Mouse (Mus musculus) forelimb bud, embryonic 11.5 days (tissue): ENCODE measurements at regions not wholly inside any gene's neighbourhood (a gene's known extent, or its start where the extent isn't known, plus 50 kb on each side); places are given as distances from the start of the nearest gene placed in this dataset.

ENCODE experiments used
- DNase-seq: peaks from one replicate; pipeline ENCODE4 v3.0.0-alpha.2; 2012; ENCODE audit warnings: low read depth, low spot score

DNA sequence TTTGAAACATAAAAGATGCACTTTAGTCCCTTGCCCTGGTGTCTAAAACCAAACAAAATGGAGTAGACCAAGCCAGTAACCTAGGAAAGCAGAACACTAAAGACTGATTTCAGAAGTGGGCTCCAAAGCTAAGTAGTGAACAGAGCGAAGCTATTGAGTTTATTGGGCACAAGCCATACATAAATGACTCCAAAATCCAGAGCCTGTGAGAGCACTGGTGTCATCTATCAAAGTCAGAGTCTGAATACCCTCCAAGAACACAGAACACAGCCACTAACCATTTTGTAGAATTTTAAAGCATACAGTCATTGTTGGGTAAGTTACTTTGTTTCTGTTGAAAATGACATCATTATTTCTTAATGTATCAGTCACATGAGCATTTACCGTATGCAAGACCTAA is 175.0 kb upstream of the Lrig3 start:
- DNase-seq, result no peak

DNA sequence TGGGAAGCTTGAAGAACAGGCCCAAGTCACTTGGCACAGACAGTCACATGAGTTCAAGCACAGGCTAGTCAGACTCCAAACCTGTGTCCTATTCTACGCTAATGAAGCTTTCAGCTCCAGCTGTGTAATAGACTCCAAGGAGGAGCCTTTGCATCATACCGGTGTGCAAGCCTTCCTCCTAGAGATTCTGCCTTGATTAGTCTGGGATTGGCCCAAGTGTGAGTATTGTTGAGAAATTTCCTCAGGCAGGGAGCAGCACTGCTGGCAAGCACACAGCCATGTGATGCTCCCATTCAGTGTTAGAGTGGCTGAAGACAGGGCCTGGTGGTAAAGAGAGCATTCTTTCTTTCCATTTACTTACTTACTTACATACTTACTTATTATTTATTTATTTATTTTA is 171.5 kb upstream of the Lrig3 start:
- no peak for DNase-seq

DNA sequence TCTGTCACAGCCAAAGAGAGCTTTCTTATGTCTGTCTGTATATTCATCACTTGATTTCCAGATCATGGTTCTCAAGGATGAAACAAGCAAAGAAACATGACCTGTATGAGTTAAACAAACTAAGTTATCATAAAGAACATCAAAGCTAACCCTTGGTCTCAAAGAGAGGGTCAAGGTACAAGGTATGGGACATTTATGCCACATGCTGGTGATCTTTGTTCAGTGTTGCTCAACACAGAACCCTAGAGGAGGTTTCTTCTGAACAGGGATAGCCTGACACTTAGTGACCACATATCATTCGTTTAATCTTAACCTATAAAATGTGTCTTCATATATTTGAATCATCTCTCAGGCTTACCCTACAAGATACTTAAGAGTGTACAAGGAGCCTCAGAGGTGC is 170.6 kb upstream of the Lrig3 start:
- no peak for DNase-seq

DNA sequence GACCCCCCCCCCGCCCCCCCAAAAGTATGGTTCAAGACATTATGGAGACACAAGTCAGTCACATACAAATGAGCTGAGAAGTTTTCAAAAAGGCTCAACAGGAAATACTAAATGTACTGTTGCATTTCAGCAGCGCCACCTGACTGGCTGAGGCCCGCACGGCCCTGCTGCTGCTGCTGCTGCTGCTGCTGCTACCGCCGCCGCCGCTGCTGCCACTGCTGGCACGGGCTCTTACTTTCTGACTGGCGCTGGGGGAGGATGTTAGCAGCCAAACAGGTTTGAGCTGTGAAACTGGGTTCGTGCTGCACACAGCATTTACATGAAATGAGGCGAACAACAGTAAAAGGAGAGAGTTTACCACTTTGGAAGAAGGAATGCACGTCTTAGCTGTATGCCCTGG is 167.3 kb upstream of the Lrig3 start:
- DNase-seq, result no peak

DNA sequence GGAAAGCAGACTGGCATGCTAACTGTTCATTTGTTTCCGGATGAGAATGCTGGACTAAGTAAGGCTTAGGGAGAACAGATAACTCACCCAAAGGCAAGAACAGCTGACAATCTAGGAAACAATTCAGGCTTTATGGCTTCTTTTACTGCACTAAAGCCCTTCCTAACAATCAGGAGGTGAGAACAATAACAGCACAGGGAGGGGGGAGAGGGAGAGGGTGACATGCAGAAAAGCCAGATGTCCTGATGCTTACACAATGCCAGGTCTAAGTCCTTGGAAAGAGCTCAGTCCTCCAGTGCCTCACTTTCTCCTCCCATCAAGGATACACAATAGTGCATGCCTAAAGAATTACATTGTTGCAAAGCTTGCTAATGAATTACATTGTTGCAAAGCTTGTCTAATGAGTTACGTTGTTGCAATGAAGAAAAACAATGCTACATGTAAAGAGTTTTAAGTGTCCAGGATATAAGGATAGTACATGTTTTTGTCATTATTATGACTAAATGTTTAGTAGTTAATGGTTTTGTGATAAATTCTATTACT is 165.3 kb upstream of the Lrig3 start:
- DNase-seq, result no peak

DNA sequence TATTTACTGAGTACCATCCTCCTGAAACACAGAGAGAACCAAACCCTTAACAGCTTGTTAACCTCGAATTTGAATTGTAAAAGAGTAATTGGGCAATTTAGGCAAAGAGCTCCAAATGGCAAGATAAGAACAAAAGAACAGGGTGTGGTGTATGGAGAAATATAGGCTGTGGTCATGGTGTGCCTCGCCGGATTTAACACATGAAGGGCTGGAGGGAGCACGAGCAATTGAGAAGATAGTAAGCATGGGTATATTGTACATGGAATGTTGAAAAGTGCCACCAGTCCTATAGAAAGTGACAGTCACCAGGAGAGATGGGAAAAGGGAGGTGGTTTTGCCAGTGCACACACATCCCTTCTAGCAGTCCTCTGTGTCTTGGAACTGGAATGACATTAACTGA is 164.5 kb upstream of the Lrig3 start:
- no peak for DNase-seq

DNA sequence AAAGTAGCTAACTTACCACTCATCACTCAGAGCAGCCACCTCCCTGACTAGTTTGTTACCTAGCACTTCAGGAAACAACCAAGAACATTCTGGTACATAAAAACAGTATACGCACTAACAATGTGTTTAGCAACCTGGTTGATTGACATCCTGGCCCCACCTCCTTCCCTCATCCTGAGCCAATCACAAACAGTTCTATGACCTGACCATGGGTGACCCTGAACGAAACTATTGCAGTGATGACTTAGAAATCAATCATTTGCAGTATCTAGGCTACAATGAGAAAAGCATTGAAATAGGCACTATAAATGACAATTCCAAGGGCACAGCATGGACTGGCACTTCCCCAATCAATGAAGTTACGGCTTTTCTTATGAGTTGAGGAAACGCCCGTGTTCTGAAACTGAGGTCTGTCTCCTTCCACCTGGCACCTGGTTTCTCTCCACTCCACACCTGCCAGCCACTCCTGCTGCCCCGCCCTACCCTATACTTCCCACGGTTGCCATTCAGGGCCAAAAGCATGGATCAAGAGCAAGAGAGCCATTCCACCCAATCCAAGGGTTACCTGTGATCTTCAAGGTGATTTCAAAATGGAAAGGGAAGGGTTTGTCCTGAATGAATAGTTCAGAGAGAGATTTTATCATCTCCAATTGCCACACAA is 162.9 kb upstream of the Lrig3 start:
- DNase-seq, result no peak

DNA sequence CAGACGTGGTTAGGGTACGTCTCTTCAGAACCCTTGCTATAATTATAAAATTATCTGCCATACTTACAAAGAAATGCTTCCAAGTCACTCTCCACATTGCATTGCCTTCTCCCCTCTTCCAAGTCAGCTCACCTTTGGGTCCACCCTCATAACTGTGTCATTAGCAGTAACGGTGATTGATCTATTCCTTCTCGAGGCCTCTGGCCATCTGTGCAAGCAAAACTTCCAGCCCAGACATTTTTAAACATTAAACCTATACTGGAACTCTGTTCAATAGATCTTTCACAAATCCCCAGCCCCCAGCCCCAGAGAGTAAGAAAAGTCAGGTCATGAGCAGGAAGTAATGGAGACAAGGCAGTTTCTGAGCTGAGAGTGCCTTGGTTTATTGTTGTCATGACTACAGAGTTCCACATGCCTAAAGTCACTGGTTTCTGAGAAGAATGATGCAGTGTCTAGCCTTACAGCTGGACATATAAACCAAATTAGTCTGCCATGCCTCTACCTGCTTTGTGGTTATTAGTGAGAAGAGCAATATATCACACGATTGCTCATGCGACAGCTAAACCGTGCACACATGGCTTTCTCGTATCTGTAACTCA is 156.1 kb upstream of the Lrig3 start:
- peak; percentile 93 for DNase-seq

DNA sequence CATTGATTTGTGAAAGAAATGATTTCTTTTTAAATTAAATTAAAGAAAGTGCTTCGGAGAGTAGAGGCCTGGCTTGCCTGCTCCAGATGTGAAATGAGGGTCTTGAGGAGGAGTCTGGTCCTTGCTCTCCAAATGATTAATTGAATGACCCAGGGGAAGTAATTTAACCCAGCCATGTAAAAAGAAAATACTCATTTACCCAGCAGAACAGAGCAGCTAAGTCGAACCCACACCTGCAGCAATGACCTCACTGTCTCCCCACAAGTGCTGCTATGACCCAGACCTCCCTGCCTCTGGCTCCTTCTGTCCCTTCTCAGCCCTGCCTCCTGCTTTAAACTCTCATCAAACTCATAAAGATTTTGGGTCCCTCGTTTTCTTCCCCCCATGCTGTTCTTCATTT is 155.4 kb upstream of the Lrig3 start:
- DNase-seq, result peak; percentile 82

DNA sequence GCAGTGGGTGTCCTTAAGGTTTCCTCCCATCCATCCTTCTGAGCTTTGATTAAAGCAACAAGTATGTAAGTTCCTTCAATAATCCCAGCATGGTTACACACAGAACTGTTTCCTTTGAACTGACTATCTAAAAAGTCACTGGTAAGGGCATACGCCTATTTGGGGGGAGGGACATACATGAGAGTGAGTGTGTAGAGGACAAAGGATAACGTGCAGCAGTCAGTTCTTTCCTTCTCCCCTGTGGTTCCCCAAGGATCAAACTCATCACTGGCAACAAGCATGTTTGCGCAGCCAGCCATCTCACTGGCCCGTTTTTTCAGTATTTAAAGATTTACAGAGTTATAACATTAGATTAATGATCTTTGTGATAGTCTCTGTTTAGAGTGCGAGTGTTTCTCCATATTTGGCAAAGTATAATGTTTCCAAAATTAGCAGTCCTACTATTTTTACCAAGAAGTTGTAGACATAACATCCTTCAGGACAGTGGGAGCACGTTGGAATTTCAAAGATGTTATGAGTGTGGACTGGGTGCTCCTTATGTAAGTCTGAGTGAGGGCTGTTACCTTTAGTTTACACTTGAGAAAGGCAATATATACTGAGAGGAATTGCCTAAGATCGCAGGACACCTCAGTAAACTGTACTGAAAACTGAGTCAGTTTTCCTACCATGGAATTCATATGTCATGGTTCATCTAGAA is 151.6 kb upstream of the Lrig3 start:
- no peak for DNase-seq

DNA sequence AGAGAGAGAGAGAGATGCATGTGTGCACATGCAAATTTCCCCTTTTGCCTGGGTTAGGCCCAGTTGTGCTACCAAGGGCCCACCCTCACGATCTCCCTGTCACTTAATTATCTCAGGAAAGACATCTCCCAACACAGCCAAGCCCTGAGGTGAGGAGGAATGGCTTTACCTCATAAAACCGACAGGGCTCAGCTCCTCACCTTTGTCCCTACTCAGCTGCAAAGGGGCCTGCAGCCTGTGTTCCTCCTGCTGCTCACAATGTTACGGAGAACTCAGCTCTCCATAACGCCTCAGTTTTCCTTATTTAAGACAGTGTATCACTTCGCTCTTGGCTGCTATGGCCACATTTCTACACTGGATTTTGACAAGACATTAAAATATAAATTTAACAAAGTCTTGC is 133.8 kb upstream of the Lrig3 start:
- DNase-seq, result no peak

DNA sequence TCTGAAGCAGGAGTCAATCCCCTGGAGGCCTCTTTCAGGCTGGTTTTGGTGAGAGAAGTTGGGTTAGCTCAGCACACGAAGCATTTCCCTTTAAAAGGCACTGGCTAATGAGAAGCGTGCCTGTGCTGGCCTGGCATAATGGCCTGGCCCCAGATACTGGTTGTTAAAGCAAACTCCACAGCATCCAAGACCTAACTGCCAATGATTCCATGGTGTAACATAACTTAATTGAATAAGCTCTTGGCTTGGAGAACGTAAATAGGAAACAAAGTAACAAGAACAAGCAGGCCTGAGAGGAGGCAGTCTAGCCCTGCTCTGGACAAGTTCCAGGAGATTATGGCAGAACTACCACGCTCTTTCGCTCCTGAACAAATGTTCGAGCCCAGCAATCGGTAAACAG is 133.2 kb upstream of the Lrig3 start:
- DNase-seq, result no peak

DNA sequence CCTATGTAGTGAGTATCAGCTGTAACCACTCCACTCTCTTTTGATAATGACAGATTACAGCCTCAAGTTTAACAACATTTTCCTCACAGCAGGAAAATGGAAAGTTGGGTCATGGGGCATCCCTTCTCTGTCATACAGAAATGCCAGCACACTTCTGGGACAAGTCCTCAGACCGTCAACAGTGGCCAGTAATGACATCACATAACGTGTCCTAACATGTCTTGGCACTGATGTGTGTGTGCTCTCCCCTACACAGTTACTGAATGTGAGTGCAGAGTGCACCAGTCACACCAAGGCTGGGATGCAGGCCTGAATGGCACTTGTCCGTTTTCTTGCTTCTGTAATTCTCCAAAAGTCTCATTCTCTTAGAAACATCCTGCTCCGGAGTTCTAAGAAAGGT is 132.0 kb upstream of the Lrig3 start:
- DNase-seq, result no peak

DNA sequence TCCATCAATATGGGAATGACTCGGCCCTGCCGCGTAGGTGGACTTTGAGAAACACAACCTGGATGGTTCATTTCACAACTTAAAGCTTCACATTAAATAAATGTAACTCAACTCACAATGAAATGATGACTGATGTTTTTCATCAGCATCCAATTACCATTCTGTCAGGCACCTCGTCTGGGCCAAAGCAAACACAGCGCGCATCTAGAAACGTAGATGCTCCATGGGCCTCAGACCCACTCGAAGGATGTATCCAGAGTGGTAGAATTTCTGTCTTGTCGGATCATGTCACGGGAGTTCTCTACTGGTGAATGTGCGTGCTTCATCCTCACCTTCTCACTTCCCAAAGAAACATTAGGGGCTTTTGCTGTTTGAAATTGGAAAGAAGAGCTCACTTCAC is 127.0 kb upstream of the Lrig3 start:
- no peak for DNase-seq

DNA sequence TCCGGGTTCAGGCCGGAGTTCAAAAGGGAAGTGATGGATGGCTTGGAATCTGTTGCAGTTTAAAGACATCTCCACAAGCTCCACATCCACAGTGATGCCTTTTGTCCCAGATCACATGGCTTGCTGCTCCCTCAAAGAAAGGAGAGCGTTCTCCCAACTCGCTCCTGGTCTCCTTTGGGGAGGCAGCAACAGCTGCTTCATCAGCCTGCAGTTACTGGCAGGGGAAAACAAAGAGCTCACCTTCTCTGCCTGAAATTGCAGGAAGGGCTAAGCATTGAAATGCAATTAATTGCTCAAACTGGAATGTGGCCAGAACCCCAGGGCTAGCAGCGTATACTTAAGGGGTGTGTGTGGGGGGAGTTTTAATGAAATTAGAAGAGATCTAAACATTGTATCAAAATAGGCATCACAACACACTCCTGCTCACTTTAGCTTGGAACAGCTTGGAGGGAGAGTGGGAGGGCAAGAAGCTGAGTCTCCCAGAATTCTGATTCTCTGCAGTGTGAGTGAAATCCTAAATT is 126.3 kb upstream of the Lrig3 start:
- DNase-seq, result peak; percentile 25

DNA sequence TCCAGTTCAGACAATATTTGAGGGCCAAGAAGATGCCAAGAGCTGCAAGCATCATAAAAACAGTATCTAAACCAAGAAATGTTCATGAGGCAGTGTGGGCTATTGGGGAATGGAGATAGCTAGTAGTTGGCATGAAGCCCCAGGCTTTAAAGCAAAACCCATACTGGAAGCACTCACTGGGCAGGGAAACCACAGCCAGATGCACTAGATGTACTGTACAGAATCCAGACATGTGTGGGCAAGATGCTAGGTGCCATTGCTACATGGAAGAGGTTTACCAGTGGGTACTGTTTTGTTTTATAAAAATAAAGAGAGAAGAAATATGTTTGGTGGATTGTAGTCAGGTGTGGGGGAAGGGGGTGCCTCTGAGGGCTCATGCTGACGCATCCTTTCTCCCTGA is 125.6 kb upstream of the Lrig3 start:
- DNase-seq, result no peak

DNA sequence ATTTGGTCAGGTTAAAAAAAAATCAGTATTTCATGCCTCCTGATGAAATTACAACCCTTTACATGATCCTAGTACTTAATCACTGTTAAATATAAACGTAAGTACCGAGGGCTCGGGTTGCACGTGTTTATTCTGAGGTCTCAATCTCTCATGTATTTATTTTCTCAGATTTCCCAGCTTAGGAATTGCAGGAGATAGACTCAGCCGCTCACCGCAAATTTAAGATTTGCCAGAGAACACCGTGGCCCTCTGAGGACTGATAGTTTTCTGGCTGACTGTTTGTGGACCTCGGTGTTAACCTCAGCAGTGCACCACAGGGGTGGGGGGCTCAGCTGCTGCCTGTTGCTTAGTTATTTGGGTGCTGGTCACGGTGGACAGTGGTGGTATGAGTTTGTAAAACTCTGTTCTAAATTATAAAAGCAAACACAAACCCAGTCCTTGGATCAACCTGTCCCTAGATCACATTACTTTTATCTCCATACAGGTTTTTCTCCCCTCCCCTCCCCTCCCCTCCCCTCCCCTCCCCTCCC is 121.6 kb upstream of the Lrig3 start:
- DNase-seq, result no peak

DNA sequence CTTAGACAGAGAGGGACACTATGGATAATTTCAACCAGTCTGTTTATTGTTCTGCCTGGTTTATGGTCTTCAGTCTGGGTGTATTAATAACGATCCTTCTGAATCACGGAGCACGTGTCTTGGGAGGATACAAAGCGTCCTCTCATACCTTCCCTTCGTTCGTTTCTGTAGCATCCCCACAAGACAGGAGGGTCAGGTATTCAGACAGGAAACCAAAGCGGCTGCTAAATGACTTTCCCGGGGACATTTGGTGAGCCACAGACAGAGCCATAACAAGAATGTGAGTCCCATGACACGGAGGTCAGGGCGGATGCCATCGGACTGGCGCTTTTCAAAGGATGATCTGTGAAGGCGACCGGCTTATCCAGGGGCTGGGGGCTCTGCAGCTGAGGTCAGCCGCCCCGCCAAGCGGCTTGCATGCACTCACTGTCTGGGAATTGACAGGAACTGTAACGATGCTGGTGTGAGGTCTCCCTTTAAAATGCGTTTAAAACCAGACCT is 120.9 kb upstream of the Lrig3 start:
- peak; percentile 49 for DNase-seq

DNA sequence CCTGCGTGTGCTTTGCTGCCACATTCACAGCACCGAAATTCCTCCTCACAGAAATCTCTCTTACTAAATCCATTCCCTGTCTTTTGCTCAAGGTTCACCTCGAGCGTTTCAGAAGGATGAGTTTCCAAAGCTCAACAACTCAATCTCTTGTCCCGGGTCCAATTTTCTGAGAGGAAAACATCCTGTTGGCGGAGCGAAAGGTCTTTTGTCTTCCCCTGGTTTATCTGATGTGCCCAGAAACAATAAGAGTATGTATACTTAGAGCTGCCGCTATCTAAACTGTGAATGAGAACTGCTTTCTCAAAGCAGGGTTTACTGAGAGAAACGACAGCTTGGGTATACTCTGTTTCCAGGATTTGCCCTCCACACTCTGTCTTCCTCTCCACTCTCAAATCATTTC is 115.6 kb upstream of the Lrig3 start:
- DNase-seq, result no peak

DNA sequence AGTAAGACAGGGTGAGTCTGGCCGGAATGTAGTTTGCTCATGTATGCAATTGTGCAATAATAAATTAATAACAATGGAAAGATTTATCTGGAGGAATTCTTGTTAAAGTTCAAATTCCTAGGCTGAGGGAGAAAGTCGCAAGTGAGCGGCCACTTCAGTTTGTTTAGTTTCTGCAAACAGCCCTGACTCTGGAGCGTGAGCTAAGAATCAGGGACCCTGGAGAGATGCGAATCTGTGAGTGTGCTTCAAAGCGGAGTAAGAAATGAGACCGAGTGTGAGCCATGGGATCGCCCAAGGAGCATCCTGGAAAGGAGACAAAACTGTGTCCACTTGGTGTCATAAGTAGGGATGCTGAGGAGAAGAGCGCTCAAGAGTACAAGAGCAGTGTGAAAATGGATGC is 104.2 kb upstream of the Lrig3 start:
- DNase-seq, result no peak

DNA sequence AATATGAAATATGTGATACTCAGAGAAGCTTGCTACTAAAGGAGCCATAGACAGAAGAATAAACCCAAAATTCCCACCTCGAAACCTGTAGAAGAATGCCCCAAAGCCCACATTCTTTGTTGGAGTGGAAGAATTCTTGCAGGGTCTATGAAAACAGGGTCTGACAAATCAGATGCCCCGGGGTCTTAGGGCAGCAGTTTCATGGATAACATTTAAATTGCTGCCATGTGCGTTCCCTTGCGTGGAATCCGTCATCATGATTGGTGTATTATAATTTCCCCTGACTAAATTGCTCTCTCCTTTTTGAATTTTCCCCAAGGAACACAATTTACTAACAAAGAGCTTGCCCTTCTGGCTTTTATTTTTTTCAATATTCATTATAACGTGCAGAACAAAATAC is 99.6 kb upstream of the Lrig3 start:
- no peak for DNase-seq

DNA sequence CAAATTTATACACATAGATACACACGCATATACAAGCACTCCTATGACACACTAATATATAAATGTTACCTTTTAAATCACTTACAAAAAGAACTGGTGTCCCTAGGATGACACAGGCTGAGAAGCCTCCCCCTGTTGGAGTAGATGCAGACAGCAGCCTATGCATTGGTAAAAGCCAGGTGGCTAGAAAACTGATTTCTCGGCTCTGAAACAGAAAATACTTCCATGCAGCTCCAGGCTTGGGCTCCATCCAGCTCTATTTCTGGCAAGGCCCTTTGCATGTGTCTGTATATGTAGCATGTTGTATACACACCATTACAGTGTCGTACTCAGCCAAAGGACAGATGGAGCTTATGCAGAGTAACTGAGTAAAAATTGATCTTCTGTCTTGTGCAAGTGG is 81.4 kb upstream of the Lrig3 start:
- no peak for DNase-seq
